Mouse (Mus musculus) gastrocnemius, postnatal 4 days (tissue): ENCODE results near the gene Tmprss13. TPM values are rescaled to one million over a fixed set of nuclear protein-coding genes. Genes with fewer than 3 reads are reported as not detected.
A peak's percentile ranks its signal among the peaks of the same experiment; 100 is the strongest.

ENCODE experiments used
- DNase-seq, 2 experiments: peaks; one replicate each; pipeline ENCODE4 v3.0.0; 2021 to 2022; ENCODE audit warnings: low spot score in 2 of 2, mixed read lengths in 2 of 2
- long read RNA-seq, 2 experiments: library from polyadenylated mRNA; stranded (forward); transcript quantifications; one replicate each; pipeline ENCODE4 v2.0.0; 2021
- total RNA-seq, 2 experiments: library from RNA; stranded (reverse); gene quantifications; 2 replicates each; pipeline ENCODE4 v1.2.3; 2021

Tmprss13 gene
- under 1 TPM; 0.12 to 0.26 TPM for total RNA-seq
- long read RNA-seq, experiment 1, result 0 reads
- long read RNA-seq, experiment 2, result 0 reads

DNA sequence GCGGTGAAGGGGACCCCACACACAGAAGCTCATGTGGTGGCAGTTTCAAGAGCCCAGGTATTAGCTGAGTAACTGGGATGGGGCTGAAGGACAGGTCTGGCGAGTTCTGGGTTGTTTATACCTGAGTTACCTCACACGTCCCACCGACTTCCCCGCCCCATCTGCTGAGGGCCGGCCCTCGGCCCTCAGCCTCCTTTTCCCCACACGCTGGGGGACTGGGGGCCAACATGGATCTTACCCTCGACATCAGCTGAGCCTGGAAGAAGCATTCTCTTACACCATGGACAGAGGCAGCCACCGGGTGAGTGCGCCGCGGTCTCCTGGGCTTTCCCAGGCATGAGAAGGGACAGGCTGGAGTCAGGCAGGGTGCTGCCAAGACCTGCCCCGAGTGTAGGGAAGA, at the start of gene Tmprss13:
Gene Tmprss13 (plus strand): TSS at position 246 of the 400 bp plus-strand sequence.
- DNase-seq, result no peak

DNA sequence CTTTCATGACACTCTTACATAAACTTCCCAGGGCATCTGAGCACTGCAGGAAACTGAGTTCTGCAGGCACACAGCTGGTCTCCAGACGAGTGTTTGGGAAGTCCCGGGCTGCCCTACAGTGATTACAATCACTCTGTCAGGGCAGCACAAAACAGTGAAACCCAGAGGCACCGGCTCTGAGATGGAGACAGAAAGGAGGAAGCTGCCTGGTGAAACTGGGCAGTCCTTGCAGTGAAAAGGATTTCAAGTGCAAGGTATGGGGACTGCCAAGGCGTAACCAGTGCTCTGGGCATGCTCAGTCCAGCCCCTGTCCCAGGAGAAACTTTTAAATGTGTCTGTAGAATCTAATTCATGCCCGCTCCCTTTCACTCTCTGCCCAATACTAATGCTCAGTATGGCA, 46.7 kb upstream of the Tmprss13 start:
- DNase-seq, result no peak

DNA sequence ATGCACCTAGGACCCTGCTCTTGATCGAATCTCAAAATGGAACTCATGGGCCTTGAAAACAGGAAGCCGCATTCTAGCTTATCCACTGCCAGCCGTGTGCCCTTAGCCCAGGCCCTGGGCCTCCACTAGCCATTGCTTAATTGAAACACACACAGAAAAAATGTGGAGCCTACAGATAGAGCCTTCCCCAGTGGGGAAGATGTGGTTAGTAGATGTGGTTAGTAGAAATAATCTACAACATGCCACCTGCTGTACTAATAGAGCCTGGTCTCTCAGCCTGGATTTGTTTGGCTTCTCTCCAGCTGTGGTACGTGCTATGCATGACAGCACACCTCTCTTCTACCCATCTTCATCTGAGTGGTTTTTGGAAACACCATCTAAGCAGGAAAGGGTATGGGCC, 44.7 kb upstream of the Tmprss13 start:
- DNase-seq, result no peak

DNA sequence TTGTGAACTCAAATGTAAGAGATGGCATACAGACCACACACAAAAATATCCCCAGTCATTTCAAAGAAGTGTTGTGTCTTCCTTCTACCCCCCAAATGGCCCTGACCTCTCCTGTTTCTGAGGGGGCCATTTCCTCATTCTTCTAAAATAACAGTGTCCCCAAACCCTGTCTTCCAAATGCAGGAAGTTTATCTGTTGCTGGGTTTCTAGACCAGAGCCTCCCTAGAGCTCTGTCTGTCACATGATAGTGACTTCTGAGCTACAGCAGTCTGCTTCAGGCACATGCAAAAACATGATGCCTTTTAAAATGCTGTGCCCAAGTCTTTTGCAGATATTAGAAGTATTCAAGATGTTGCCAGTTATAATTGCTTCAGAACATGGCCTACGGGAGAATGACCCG, 44.3 kb upstream of the Tmprss13 start:
- no peak for DNase-seq

DNA sequence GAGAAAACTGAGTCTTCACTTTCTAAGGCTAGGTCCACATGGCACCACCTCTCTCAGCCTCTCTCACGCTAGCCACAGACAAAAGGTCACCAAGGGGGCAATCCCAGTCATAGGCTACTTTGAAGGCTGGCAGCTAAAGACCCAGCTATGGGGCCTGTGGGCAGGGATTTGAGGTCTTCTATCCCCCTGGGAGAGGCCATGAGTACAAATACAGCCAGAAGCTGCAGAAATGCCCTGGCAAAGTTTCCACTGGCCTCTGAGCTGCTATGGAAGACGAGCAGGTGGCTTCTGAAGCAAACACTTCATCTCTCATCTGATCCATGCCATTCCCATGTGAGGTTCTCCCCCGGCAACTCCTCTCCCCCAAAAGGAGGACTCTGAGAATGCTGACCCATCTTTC, 38.8 kb upstream of the Tmprss13 start:
- DNase-seq, result no peak

DNA sequence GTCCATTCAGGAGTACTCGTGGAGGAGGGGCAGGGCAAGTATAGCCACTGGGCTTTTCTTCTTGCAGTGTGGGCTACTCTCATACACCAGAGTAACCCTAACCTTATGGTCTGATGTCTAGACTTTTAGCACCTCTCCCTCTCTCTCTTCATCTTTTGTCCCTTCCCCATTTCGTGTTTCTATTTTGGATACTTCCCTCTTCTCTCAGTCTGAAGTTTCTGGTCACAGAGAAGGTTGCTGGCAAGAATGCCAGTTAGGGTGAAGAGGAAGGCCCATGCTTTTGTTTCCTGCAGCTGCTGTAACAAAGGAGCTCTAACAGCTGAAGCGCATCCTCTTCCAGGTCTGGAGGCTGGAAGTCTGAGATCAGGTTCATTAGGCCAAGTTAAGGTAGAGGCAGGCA, 38.0 kb upstream of the Tmprss13 start:
- no peak for DNase-seq

DNA sequence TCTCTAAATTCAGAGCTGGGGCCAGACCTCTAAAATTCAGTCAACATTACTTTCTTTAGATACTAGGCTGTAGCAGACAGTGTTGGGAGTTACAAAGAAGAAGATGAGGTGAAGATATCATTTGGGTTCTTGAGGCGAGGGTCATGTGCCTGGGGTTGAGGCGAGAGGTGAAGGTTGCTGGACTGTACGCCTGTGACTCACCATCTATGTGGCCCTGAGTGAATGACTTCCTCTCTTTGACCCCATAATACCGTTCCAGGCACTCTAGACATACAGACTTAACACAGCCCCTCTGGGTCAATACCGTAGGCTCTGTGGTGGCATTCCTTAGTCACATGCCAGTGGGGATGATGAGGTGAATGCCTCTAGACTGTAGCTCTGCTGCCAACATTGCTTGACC, 36.4 kb upstream of the Tmprss13 start:
- no peak for DNase-seq

DNA sequence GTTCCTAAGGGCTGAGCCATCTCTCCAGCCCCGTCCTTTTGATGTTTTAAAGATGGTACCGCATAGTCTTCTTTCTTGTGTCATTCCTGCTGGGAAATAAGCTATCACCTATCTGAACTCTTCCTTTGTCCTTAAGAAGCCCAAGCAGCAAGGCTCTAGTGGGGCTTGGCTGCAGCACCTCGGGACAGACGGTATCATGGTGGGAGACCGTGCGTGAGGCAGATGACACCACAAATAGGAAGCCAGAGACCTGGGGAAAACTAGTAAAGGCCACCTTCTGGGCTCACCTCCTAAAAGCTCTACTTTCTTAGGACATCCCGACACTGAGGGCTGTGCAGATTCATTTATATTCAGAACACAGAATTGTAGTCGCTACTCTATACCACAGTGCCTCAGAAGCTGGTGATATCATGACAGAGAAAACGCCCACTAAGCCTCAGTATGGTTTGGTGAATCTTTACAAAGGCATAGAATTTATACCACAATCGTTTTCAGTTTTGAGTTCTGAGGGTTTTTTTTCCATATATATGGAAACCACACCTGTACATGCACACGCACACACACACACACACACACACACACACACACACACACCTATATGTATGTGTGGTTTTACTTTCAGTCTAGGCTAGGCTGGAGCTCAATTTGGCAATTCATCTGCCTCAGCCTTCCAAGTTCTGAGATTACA, 27.3 kb upstream of the Tmprss13 start:
- no peak for DNase-seq

DNA sequence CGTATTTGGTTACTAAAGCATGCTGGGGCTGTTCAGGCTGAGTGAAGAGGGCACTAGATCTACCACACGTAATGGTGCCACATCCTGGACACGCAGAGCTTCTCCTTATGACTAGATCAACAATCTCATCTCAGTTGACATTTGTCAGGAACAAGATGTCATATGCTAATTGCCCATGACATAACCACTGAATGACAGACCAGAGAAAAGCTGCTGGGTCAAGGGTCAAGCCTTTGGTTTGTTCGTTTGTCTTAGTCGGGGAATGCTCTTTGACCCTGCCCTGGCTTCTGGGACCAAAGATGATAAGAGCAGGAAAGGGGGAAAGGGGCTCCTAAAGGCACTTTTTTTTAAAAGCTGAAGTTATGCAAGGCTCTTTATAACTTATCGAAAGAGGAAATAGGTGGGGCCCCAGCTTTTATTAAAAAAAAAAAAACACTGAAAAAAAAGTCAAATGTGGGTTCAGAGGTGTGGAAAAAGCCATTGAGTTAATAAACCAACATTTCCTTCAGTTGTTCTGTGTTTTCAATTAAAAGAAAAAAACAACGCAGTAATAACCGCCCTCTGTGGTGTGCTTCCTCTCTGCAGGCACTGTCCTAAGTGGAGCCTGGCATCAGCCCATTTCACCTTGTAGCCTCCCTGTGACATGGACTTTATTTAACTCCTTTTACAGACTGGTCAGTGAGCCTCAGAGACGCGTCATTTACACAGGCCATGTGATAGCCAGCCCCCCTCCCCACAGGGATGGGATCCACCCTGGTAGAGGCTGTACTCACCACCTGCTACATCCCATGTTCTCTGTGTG, 24.5 kb upstream of the Tmprss13 start:
- DNase-seq, result no peak

DNA sequence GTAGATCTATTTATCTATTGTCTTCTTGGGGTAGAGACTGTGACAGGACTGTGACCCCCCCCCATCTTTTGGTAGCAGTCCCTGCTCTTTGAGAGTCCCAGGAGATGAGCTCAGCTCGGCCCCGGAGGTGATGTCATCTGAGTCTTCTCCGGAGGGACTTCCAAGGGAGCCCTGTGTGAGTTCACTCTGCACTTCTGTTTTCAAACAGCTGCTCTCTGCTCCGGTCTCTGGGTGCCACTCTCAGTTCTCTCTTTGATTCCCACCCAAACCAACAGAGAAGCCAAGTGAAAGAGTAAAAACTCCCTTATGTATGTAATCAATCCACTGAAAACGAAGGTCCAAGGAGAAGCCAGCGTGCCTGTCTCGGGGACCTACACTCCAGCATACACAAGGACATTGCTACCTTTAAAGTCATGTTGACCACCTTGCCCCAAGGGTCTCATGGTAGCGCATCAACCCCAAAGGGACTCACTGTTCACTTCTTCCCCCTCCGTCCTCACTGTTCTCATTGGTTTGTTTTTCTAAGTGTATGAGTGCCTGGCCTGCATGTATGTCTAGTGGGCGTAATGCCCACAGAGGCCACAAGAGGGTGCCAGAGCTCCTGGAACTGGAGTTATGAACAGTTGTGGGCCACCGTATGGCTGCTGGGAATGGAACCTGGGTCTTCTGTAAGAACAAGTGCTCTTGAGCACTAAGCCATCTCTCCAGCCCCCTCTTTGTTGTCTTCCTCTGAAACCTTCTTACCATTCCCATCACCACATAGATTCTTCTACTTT, 19.5 kb upstream of the Tmprss13 start:
- no peak for DNase-seq

DNA sequence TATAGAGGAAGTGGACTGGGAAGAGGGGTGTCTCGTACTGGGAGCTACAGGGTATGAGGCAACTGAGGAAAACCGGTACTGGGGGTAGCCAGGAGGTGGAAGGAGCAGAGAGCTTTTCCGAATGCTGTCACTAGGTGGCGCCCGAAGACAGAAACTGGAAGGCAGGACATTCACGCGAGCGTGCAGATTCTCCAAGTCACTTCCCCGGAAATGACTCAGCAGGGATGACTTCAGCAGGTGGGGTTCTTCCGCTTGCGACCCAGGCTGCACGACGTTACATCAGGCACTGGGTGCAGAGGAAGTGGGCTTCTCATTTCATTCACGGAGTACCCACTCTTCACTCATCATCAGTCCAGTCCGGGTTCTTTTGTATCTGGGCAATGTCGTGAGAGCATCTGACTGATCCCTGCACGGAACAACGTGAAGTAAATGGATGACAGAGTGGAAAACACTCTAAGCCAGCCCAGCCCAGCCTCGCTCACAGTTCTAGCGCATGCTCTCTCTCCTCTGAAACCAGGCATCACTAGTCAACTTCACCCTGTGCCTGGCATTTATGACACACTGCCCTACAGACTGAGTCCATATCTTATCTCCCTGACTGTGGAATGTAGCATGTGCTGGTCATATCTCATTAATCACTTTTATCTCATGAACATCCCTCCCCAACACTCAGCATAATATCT, 18.3 kb upstream of the Tmprss13 start:
- peak; percentile 84 to 91 for DNase-seq

DNA sequence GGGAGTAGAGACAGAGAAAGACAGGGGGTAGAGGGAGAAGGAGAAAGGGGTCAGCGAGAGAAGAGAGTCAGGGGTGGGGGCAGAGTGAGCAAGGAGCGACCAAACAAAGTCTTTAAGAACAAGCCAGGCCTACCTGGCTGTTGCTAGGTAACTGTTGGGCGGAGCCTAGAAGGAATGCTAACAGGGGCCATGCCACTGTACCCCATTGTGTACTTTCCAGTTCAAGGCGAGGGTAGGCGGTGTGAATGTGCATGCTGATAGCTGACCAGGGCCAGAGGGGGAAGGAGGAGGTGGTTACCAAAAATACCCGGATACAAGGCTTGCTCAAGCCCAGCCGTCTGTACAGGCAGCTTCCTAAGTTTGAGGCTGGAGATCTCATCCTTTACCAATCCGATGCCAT, 17.1 kb upstream of the Tmprss13 start:
- no peak for DNase-seq

DNA sequence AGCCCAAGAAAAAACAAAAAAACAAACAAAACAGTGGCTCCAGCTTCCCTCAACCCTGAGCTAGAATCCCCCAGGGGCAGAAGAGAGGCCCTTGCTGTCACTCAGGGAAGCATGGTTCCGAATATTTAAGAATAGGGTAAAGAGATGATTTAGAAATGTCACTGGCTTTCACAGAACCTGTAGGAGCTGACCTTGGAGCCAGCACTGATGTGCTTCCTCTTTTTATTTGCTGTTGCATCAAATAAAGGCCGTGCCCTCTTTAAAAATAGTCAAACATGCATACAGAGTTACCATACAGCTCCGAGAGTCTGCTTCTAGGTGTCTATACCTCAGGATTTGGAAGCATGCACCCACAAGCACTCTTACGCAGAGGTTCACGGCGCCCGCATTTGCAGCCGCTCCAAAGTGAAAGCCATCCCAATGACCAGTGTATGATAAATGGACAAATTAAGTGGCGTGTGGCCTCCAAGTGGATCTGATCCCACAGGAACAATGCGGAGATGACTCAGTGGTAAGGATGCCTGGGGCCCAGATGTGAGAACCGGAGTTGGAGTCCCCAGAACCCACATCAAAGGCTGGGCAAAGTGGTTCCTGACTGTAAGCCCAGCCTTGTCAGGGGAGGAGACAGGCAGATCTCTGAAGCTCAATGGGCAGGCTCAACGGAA, 12.0 kb upstream of the Tmprss13 start:
- DNase-seq, result no peak

DNA sequence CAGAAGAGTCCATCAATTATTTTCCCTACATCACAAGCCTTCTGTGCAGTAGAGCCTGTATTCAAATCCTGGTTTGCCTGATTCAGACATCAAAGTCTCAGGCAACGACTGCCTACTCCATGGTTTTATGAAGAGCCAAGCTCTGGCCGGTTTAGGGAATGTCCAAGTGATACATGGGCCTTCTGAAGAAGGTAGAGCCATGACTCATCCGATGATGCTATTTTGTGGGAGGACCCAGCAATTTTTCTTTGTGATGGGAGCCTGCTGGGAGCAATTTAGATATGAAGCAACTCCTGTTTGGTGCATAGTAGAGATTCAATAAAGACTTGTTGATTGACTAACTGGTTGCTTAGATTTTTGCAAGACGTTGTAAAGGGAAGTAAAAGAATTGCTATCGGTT, 10.4 kb upstream of the Tmprss13 start:
- no peak for DNase-seq

DNA sequence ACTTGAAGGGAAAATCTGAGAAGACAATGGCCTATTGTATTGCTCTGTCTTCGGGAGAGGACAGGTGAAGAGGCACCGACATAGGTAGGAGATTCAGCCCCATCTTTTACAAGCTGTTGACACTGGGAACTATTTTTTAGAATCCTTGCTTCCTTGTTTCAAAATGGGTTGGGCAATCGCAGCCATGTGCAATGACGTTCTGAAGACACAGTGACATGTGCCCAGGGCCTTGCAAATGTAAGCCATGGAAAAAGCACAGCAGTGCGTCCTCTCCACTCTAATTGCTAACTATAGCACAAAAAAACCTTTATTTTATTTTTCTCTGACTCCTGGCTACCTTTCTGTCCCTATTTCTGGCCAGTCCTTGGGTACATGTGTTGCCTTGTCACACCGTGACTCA, 7.0 kb upstream of the Tmprss13 start:
- no peak for DNase-seq

DNA sequence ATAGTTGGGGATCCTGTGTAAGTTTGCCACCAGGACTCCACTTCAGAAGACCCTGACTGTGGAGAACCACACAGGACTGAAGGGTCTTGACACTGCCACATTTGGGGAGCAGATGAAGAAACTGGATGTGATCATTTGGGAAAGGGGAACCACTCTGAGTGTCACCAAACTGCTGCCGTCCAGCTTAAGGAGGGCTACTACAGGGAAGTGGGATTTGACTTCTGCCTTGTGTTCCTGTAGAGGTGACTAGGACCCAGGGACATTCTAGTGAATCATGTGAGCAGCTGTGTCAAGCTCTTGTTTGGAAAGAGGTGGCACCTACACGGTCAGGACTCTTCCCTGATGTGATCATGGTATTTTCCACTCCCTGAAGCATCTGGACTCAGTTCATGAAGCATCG, 5.0 kb upstream of the Tmprss13 start:
- DNase-seq, result no peak

DNA sequence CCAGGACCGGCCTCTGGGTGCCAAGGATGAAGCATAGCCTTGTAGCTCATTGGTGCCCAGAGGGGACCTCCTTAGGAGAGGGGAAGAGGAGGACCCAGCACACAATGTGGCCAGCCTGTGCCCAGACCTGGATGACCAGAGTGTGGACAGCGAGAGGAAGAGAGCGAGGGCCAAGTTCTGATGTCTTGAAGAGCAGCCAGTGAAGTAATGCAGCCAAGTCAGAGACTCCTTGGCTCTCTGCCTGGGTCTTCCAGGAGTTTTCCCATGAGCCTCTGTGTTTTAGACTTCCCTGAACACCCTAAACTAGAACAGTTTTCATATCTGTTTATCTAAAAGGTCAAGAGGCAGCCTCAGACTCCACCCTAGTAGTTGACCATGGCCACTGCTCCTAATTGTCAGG, 1.3 kb upstream of the Tmprss13 start:
- no peak for DNase-seq

DNA sequence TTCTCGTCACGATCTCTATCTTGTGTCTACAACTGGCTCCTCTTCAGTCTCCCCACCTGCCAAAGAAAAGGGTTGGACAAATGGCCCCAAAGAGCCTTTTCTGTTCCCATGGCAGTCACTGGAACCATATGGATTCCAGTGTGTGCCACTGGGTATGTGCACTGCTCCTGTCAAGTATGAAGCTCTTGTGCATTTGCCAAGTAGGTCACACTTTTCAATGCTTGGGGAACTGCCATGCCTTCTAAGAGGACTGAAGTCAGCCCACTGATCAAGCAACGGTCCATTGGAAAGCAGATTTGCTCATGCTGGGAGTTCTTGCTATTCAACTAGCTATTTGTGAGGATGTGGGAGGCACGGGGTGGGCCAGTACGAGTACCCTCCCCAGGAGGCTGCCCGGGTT, 2.6 kb downstream of the Tmprss13 start:
- no peak for DNase-seq

DNA sequence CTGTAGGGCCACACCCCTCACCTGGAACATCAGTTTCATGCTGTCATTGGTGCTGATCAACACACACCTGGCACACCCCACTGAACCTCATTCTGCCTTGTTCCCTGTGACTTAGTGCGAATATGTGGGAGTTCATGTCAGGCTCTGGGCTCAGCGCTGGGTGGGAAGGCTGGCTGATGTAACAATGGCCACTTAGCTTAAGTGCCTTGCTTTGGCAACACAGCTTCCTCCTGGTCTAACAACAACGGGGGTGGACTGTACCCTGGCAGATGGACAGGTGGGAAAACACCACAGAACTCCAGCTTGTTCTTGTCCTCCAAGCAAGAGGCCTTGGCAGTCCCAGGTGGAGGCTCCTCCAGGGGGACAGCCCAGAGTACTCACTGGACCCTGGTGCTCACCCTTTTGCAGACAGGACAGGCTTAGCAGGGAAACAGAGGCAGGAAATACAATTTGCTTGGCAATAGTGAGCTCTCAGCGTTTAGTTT, 3.1 kb downstream of the Tmprss13 start:
- no peak for DNase-seq

DNA sequence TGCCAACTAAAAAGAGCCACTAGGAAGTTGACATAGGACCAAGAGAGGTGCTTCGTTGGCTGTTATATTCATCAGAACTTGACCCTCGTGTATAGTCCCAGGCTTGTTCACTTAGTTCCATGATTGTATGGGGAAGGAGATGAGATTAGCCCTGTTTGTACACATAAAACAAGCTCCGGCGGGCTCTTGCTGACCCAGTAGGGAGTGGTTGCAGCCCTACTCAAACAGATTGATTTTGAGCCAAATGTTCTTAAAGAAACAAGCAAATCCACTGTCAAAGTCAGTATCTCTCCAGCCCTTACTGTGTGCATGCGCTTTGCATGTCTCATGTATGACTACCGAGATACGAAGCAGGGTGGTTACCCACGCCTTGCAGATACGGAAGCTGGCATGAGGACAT, 7.5 kb downstream of the Tmprss13 start:
- no peak for DNase-seq

DNA sequence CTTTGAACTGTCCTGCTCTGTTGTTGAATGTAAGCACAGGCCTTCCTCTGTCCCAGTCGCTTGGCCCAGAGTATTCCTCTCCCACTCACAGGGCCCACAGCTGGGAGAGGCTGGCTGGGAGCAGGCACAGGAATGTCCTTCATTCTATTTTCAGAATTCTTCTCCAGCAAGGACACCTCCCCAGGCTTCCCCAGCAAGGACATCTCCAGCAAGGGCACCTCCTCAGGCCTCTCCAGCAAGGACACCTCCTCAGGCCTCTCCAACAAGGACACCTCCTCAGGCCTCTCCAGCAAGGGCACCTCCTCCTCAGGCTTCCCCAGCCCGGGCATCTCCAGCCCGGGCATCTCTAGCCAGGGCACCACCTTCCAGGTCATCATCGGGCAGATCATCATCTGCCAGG, 9.4 kb downstream of the Tmprss13 start:
- DNase-seq, result no peak
